Mouse (Mus musculus) embryonic fibroblast, embryonic 13.5 days (primary cell): Measurements from ENCODE around the gene Suclg1. TPM values are rescaled to one million over a fixed set of nuclear protein-coding genes. Genes with fewer than 3 reads are reported as not detected.

Experiments
- H3K27ac ChIP-seq: 2 replicates; pipeline ENCODE4 v1.5.1; 2012; ENCODE audit warnings: low read length, control low read depth, inconsistent platforms; ENCODE audit not compliant: insufficient read depth
- H3K4me1 ChIP-seq: 2 replicates; pipeline ENCODE4 v1.6.1; 2011; ENCODE audit warnings: low read length; ENCODE audit not compliant: control insufficient read depth, insufficient read depth
- H3K4me3 ChIP-seq: 2 replicates; pipeline ENCODE4 v1.5.1; 2011; ENCODE audit warnings: mild to moderate bottlenecking, control low read depth, low read length; ENCODE audit not compliant: insufficient read depth
- CTCF ChIP-seq: IDR thresholded peaks from 2 replicates; pipeline ENCODE4 v1.5.1; 2011; ENCODE audit warnings: mild to moderate bottlenecking, control low read depth, low read length, moderate library complexity, borderline replicate concordance; ENCODE audit not compliant: insufficient read depth
- POLR2A ChIP-seq: IDR thresholded peaks from 2 replicates; pipeline ENCODE4 v1.6.1; 2011; ENCODE audit warnings: low read depth, mild to moderate bottlenecking, control low read depth, low read length, moderate library complexity
- polyA plus RNA-seq: library from polyadenylated mRNA; stranded (reverse); fragments of >200 nt; gene quantifications from 2 replicates; pipeline ENCODE4 v1.2.4, GENCODE M21; 2011; ENCODE audit warnings: low read depth; ENCODE audit not compliant: missing spikeins, insufficient read length

The Suclg1 gene
- polyA plus RNA-seq, 1 experiment: 109 TPM

DNA sequence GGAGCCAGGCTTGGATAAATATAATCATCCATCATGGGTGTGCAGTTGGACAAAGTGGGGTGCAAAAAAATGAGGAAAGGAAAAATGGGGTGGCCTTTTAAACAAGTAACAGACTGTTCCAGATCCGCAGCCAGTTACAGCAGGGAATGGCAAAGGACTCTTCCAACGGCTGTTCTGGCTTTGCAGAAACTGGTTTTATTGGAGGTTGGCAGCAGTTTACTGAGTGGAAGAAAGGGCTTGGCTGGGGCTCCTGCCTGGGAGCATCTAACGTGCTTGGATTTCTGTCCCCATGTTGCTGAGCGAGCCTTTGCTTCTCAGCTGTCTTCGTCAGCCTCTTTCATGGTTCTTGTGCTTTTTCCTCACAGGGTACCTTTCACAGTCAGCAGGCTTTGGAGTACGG lies 11.9 kb downstream of the Suclg1 start:
- no peak overlapping the region for H3K27ac ChIP-seq

DNA sequence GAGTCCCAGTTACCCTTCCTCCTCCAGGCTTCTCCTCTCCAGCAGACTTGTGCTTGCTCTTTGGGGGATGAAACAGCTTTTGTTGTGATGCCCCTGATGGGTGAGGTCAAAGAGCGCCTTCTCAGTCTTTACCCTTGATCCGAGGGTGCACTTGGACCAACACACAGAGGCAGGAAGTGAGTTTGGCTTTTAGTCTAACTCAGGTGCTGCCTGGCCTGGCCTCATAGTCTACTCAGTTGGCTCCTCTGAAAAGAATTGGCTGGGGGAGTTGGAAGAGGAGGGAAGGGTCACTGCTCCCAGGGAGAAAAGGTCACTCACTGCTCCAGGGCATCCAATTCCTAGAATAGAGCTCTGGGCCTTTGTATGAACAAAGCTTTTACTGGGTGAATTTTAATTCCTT lies 16.6 kb downstream of the Suclg1 start:
- Histone ChIP-seq H3K27ac (no peak overlapping the region), H3K4me3 (no peak overlapping the region), H3K4me1 (0 out of 2 replicates have a peak, but pooled peaks cover 2% of the 10 kb centered on the region)
- TF ChIP-seq CTCF (no peak), POLR2A (no peak)

More for the DNA sequence above, 11.9 kb downstream of the Suclg1 start:
- Histone ChIP-seq H3K4me1 (no peaks in the 10 kb centered on the region), H3K4me3 (no peak overlapping the region)
- TF ChIP-seq CTCF: no peak
- no peak for TF ChIP-seq POLR2A

DNA sequence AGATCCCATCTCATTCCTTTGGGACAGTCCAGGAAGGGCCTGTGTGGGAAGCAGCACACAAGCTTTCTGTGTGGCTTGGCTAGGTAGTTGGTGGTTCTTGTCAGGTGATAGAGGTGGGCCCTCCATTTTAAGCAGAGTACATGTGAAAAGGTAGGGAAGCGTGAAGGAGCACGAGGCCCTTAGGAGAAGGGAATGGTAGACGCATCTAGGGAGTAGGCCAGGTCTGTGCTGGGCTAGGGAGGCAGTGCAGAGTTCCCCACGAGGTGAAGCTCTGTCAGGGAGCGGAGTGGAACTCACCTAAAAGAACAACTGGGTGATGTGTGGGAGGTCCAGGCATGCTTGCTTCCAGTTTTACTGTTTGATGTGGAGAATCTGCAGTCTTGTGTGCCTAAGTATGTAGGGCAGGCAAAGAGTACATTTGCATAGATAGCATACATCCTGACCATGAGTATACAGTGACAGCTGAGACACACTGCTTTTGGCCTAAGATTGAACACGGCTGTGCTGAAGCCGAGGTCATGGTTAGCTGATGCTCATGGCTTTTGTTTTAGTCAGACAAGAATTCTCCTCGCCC lies 19.6 kb downstream of the Suclg1 start:
- Histone ChIP-seq H3K4me3 (no peak overlapping the region), H3K27ac (no peak overlapping the region), H3K4me1 (0 out of 2 replicates have a peak, but pooled peaks cover 2% of the 10 kb centered on the region)
- TF ChIP-seq CTCF: no peak
- no peak for TF ChIP-seq POLR2A

DNA sequence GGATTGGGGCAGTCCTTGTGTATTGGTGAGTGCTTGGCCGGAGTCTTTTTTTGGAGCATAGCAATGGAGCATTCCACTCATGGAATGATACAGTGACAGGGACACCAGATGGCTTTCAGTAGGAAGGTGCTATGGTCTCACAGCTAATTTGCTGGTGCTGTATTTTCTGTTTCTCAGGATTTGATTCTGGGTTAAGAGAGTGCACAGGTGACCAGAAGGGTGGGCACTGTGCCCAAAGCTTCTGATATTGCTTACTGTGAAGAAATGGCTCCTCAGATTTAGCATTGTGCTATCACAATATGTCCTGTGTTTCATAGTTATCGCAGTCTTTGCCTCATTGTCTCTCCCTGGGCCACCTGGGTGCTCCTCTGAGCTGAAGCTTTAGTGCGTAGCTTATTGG lies 21.2 kb downstream of the Suclg1 start:
- no peak for TF ChIP-seq CTCF
- no peak for TF ChIP-seq POLR2A
- H3K4me1 ChIP-seq: 0 out of 2 replicates have a peak, but pooled peaks cover 2% of the 10 kb centered on the region
- H3K4me3 ChIP-seq: no peak overlapping the region
- H3K27ac ChIP-seq: no peak overlapping the region

DNA sequence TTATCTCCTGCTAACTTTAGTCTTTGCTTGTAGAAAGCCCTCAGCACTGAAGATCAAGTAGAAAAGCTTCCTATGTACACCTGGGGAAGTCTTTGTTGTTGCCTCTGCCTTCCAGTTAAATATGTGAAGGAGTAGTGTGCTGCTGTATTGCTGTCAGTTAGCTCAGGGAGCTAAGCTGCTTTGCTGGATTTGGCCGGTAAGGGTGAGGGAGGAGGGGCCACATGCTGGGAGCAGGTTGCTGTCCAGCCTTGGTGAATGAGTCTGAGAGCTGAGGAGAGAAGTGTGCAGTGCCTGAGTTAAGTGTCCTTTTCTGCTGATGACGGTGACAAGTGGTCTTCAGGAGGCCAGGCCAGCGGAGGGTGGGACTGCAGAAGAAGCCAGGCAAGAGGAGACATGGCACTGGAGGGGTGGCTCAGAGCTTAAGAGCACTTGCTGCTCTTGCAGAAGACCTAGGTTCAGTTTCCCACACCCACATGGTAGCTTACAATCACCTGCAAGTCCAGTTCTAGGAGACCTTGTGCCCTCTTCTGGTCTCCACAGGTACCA lies 23.4 kb downstream of the Suclg1 start:
- Histone ChIP-seq H3K4me3 (no peak overlapping the region), H3K4me1 (0 out of 2 replicates have a peak, but pooled peaks cover 2% of the 10 kb centered on the region), H3K27ac (no peak overlapping the region)
- TF ChIP-seq POLR2A: no peak
- no peak for TF ChIP-seq CTCF

DNA sequence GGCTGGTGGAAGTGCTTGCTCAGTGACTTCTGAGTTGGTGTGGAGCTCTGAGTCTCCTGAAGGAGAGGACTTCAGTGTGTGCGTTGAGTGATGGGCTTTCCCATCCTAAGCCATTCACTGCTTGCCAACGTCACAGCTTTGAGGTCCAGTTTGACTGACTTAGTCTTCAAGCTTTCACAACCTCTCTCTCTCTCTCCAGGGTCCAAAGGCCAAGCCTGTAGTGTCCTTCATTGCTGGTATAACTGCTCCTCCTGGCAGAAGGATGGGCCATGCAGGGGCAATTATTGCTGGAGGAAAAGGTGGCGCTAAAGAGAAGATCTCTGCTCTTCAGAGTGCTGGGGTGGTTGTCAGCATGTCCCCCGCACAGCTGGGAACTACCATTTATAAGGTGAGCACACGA lies 26.8 kb downstream of the Suclg1 start:
- TF ChIP-seq CTCF (no peak), POLR2A (no peak)
- Histone ChIP-seq H3K27ac (no peak overlapping the region), H3K4me1 (no peaks in the 10 kb centered on the region), H3K4me3 (no peak overlapping the region)

DNA sequence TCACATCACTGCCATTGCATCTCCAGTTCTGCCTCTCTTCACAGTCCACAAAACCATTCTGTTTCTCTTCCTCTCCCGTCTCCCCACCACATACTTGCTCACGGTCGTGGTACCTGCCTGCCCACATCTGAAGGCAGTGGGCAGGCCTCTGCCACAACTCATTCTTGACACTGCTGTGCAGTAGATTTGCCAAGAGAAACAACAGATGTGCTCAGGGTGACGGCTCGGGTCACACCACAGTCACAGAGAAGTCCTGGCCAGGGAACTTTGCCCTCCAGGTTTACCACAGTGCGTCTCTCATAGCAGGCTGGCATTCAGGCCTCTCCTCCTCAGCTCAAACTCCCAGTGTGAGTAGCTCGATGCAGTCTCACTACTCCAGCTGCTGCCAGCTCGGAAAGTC lies 31.5 kb downstream of the Suclg1 start:
- H3K4me3 ChIP-seq: no peak overlapping the region
- no peak for TF ChIP-seq POLR2A
- no peak for TF ChIP-seq CTCF
- no peak overlapping the region for H3K27ac ChIP-seq
- no peaks in the 10 kb centered on the region for H3K4me1 ChIP-seq

DNA sequence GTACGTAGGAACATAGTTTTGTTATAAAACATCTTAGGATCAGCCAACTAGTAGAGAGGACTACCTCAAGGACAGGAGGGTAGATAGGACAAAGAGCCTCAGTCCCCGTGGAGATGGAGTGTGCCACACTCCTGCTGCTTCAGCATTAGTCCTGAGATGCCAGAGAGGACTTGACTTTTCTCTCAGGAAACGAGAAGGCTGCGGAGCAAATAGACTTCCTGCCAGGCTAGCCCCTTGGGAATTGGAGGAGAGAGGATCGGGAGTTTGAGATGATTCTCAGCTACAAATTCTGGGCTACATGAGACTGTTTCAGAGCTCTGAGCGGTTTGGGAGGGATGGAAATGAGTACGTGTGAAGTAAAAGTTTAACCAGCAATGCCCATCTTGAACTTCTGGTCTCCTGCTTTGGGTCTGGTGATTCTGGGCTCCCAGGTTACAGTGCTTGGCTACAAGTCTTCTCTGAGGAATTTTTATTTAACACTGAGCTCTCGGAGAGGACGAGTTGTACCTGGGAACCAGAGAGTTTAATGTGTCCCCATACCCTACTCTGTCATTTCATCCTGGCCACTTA lies 32.4 kb downstream of the Suclg1 start:
- TF ChIP-seq CTCF: no peak
- TF ChIP-seq POLR2A: no peak
- Histone ChIP-seq H3K27ac (no peak overlapping the region), H3K4me3 (no peak overlapping the region), H3K4me1 (no peaks in the 10 kb centered on the region)

DNA sequence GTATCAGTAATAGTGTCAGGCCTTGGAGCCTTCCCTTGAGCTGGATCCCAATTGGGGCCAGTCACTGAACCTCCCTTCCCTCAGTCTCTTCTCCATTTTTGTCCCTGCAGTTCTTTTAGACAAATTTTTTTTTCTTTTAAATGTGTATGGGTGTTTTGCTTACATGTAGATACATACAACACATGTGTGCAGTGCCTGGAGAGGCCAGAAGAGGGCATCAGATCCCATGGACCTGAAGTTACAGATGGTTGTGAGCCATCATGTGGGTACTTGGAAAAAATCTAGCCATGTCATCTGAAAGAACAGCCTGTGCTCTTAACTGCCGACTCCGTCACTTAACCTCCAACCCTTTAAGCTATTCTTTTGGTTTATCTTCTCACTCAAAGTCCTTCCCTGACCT lies 38.1 kb downstream of the Suclg1 start:
- Histone ChIP-seq H3K4me1 (no peaks in the 10 kb centered on the region), H3K27ac (no peak overlapping the region), H3K4me3 (no peak overlapping the region)
- TF ChIP-seq CTCF: no peak
- no peak for TF ChIP-seq POLR2A

DNA sequence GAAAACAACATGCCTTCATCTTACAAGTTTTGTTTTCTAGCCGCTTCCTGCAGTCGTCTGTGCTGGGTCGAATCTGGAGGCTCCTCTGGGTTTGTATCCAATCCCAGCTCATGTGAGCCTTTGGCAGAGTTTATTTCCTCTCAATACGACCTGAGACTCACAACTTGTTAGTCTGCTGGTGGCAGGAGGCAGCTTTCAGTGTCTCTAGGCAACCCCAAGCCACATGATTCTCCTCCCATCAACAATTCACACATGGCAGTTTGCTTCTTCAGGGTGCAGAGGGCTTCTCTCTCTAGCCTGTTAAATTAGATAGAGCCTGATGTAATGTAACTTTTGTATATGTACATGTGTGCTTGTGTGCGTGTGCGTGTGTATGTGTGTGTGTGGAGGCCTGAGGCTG lies 58.7 kb downstream of the Suclg1 start:
- no peak overlapping the region for H3K27ac ChIP-seq
- H3K4me3 ChIP-seq: no peak overlapping the region
- no peaks in the 10 kb centered on the region for H3K4me1 ChIP-seq
- TF ChIP-seq POLR2A: no peak
- TF ChIP-seq CTCF: no peak
